Mouse (Mus musculus) cerebellum, adult 2 months (tissue): ENCODE measurements around the gene Cers6.

Experiments
- CTCF ChIP-seq: fragments of 200-500 bp; IDR thresholded peaks from 2 replicates; pipeline ENCODE4 v1.5.1; 2011; ENCODE audit warnings: low read depth, mild to moderate bottlenecking, control low read depth, low read length, moderate library complexity, borderline replicate concordance; ENCODE audit not compliant: insufficient read depth
- POLR2A ChIP-seq: fragments of 200-500 bp; IDR thresholded peaks from 2 replicates; pipeline ENCODE4 v1.6.1; 2011; ENCODE audit warnings: low read length, control low read depth, borderline replicate concordance; ENCODE audit not compliant: insufficient read depth

GRCm38 (mm10) chr2:68915742-68916141 lies 54.5 kb downstream of the Cers6 start:
- TF ChIP-seq CTCF (no peak), POLR2A (no peak)
